In the genomic region with DNA sequence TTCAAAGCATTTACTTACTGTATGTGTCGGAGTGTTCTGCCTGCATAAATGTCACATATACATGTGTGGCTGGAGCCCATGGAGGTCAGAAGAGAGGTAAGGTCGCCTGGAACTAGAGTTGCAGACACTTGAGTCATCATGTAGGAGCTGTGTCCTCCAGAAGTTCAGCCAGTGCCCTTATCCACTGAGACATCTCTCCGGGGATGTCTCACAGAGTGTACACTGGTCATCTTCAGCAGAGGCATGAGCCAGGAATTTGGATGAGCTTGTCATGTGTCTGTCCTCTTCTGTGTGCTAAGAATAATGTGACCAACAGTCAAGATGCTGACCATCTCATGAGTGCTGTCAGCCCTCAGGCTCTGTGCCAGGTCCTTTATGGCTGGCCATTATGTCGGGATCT, we compare ENCODE assay signal across 13 mouse cellular contexts. TPM values are rescaled to one million over a fixed set of nuclear protein-coding genes. Genes with fewer than 3 reads are reported as not detected.
"Had no signal": no experiment of that assay in that cellular context is flagged by ENCODE, and none has a peak within 500 bp of the region (broad histone marks: within the 10 kb centered on the region; RNA-seq: fewer than 3 reads in every experiment).

No protein-coding gene starts in this region.

- DNase-seq: layer of hippocampus, adult 9-11 months; layer of hippocampus, postnatal 36 days; lung, adult 18-20 months; right cerebral cortex, postnatal 14 days; thymus, adult 18-20 months; thymus, postnatal 14 days had no signal

- H3K9ac ChIP-seq: hindbrain, embryonic 15.5 days; limb, embryonic 15.5 days; liver, embryonic 14.5 days; midbrain, embryonic 12.5 days; neural tube, embryonic 13.5 days had no signal

- H3K4me3 ChIP-seq: hindbrain, embryonic 15.5 days; limb, embryonic 15.5 days; midbrain, embryonic 12.5 days; neural tube, embryonic 13.5 days had no signal

- H3K36me3 ChIP-seq: hindbrain, embryonic 15.5 days; limb, embryonic 15.5 days; midbrain, embryonic 12.5 days; neural tube, embryonic 13.5 days had no signal

- H3K4me2 ChIP-seq: hindbrain, embryonic 15.5 days; limb, embryonic 15.5 days; midbrain, embryonic 12.5 days; neural tube, embryonic 13.5 days had no signal

- ATAC-seq: midbrain, embryonic 16.5 days had no signal

- H3K27me3 ChIP-seq: hindbrain, embryonic 15.5 days; limb, embryonic 15.5 days; midbrain, embryonic 12.5 days had no signal

- H3K27ac ChIP-seq: hindbrain, embryonic 15.5 days; limb, embryonic 15.5 days; liver, embryonic 14.5 days; midbrain, embryonic 12.5 days; neural tube, embryonic 13.5 days had no signal

- H3K9me3 ChIP-seq: hindbrain, embryonic 15.5 days; limb, embryonic 15.5 days; midbrain, embryonic 12.5 days; neural tube, embryonic 13.5 days had no signal

RNA-seq across cellular contexts. Expression of a gene that starts 9.9 kb away (rescaled TPM):
- polyA plus RNA-seq: hindbrain, embryonic 15.5 days; limb, embryonic 11.5 days; limb, embryonic 15.5 days; liver, embryonic 14.5 days; midbrain, embryonic 12.5 days; midbrain, embryonic 16.5 days; neural tube, embryonic 13.5 days had no signal
